Mouse (Mus musculus) forelimb bud, embryonic 11.5 days (tissue): ENCODE data around the gene Nebl.

ENCODE experiments used
- DNase-seq: peaks from one replicate; pipeline ENCODE4 v3.0.0-alpha.2; 2012; ENCODE audit warnings: low read depth, low spot score

Gene Nebl

GRCm38 (mm10) chr2:17730957-17731830 lies at the start of gene Nebl:
TSS of gene Nebl (minus strand) at chr2:17731464.
- no peak for DNase-seq

- DNase-seq, result no peak
Measured at GRCm38 (mm10) chr2:17770246-17770825, 39.1 kb upstream of the Nebl start.

GRCm38 (mm10) chr2:17769242-17769755 lies 38.0 kb upstream of the Nebl start:
- peak; percentile 11 for DNase-seq

GRCm38 (mm10) chr2:17756271-17756670 lies 25.0 kb upstream of the Nebl start:
- no peak for DNase-seq

GRCm38 (mm10) chr2:17742051-17742763 lies 10.9 kb upstream of the Nebl start:
- DNase-seq, result no peak

GRCm38 (mm10) chr2:17741555-17741954 lies 10.3 kb upstream of the Nebl start:
- no peak for DNase-seq

GRCm38 (mm10) chr2:17740454-17740853 lies 9.2 kb upstream of the Nebl start:
- no peak for DNase-seq

- DNase-seq, result no peak
Measured at GRCm38 (mm10) chr2:17732210-17732609, 946 bp upstream of the Nebl start.

DNA sequence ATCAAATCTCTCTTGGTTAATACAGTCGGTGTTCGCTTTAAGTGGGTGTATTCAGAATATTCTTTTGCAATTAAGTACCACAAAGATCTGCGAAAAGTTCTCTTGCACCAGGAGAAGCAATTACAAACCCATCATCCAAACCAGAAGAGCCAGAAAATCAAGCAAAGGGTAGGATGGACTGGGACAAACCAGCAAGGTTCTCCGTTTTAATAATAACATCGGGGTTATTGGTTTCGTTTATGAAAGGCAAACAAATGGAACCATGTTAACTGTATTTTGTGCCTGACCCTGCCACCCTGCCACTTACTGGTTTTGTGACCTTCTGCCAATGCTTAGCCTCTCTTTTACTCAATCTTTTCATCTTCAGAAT lies 552 bp upstream of the Nebl start:
- DNase-seq, result no peak

- no peak for DNase-seq
Measured at GRCm38 (mm10) chr2:17730648-17730956, 662 bp downstream of the Nebl start.

DNA sequence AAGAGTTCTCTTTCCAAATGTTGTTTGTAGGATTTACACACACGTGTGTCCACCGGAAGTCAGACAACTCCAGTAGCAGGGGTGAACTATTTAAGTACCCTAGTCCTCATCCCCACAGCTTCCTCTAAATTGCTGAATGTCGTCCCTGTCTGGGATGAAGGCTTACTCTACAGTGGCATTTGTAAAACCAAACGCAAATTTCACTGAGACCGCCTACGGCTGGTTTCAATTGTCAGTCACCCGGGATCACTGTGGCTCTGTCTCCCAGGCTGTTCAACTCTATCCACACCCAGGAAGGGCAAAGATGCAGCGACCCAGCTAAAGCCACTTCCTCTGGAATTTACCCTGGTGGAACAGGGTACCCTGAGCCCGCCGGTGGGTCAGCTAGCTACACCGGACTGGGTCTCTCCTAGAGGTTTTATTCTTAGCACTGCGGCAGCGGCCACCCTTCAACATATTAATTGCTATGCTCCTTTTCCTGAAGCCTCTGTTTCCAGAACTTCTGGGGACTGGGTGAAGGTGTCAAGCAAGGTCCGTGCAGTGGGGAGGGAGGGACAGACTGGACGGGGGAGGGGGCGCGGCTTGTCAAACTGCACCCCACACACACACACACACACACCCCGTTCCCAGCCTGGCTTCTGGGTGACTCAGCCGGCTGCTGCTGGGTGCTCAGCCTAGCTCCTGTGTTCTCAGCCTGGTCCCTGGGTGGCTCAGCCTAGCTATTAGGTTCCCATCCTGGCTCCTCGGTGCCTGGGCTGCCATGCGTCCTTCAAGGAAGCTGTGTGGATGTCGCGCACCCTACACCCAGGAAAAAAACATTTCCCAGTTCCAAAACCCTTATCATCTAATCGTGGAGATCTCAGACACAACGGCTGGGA lies 1.3 kb downstream of the Nebl start:
- DNase-seq, result no peak

GRCm38 (mm10) chr2:17724405-17724804 lies 6.9 kb downstream of the Nebl start:
- DNase-seq, result no peak

GRCm38 (mm10) chr2:17723268-17724019 lies 7.8 kb downstream of the Nebl start:
- no peak for DNase-seq

DNA sequence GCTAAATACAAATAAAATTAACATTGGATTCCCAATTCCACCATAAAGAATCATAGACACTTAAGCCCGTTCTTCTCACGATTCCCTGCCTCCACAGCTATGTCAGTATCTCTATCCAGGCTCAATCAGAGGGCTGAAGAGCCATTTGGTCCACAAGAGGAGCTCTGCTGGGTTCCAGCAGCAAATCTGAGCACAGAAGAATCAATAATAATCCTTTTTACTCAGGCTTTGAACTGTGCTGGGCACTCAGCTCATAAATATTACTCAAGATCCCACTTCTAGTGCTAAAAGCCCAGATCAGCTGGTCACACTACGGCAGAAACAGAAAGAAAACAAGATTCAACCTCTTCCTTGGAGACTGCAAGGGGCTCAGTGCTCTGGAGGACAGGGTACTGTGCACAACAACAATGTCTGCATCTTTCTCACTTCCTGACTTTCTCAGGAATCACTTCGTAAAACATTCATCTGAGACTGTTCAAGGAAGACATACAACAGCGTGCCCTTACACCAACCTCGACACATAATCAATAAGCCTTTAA lies 10.0 kb downstream of the Nebl start:
- DNase-seq, result no peak

- no peak for DNase-seq
Measured at GRCm38 (mm10) chr2:17718281-17718680, 13.0 kb downstream of the Nebl start.

DNA sequence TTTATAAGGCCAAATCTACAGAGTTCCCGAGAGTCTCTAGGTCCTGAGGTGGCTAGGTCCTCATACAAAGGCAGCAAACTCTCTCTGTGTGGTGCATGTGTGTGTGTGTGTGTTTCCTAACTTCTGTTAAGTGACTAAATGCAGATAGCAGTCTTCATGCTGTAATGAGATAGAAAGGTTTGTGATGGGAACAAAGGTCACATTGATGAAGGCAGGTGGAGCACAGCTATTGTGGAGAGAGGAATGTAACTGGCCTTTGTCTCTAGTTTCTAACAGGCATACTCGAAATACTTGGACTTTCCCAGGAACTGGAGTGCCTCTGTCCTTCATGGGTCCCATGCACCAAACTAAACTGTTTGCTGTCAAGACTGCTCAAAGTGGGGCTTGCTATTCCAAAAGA lies 14.1 kb downstream of the Nebl start:
- DNase-seq, result no peak

DNA sequence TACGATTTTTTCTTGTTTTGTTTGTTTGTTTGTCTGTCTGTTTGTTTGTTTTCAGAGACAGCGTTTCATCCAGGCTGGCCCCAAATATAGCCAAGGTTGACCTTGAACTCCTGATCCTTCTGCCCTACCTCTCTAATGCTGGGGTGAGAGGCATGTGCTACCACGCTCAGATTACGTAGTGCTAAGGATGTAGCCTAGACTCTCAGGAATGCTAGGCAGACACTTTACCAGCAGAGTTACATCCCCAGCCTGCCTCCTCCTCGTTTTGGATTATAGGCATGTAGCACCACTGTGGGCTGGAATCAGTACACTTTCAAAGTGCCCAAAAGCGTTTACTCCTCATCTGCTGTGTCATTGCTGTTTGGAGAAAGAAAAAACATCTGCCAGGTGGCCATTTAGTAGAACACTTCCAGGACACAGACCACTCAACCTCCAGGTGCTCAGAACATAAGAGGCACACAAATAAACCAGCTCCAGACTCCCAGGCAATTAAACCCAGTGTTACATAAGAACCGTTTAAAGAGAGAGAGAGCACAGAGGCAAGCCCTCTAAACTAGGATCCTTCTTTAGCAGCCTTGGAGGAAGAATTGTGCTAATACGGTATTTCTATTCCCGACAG lies 16.0 kb downstream of the Nebl start:
- peak; percentile 58 for DNase-seq

GRCm38 (mm10) chr2:17714661-17715060 lies 16.6 kb downstream of the Nebl start:
- DNase-seq, result no peak

- DNase-seq, result no peak
Measured at GRCm38 (mm10) chr2:17714124-17714523, 17.1 kb downstream of the Nebl start.

GRCm38 (mm10) chr2:17711216-17711615 lies 20.0 kb downstream of the Nebl start:
- no peak for DNase-seq
